Mouse (Mus musculus) olfactory bulb, adult 2 months (tissue): ENCODE data around the gene Mdfi.

ENCODE experiments used
- CTCF ChIP-seq: fragments of 200-500 bp; IDR thresholded peaks from 2 replicates; pipeline ENCODE4 v1.5.1; 2012; ENCODE audit warnings: low read depth, mild to moderate bottlenecking, low read length, moderate library complexity; ENCODE audit not compliant: insufficient read depth
- POLR2A ChIP-seq: fragments of 200-500 bp; IDR thresholded peaks from 2 replicates; pipeline ENCODE4 v1.6.1; 2012; ENCODE audit warnings: mild to moderate bottlenecking, low read depth, low read length, moderate library complexity; ENCODE audit not compliant: insufficient read depth

DNA sequence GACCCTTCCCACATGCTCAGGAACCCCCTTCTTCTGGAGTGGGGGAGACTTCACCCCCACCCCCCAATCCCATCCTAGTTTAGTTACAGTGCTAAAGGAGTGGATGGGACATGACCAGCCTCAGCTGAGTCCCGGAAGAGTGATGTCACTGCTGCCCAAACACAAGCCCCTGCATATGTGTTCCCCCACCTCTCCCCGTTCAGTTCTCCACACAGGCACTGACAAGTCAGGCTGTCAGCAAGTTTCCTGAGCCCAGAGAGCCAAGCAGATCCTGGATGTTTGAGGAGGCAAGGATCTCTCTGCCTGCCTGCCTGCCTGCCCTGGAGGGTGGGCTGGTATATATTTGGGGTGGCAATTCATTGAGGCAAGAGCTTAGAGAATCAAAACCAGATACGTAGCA is 44.7 kb upstream of the Mdfi start:
- no peak for TF ChIP-seq CTCF
- no peak for TF ChIP-seq POLR2A
